Comparison of ENCODE assay signal across 7 mouse cellular contexts in the genomic region with DNA sequence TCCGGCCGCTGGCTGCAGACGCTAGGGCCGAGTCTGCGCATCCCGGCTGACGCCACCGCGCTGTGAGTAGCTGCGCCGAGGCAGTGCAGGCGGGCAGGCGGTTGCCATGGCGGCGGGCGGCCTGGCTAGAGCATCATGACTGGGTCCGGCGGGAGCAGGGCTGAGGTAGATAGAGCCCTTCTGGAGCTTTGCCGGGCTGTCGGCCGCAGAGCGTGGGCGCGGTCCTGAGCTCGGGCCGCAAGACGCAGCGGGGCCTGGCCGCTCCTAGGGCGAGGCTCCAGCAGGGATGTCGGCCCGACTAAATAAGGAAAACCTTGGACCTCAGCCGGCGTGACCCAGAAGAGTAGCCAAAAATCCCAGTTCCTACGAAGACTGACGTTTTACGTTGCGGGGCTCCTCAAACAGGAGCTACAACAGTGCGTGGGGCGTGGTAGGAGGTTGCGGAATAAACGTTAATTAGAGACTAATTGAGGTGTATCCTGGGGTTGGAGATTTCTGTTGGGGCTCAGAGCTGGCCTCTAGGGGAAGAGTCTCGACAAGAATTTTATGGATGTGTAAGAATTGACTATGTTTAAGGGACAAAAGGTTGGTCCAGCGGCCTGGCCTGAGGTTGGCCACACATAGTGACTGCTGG. TPM values are rescaled to one million over a fixed set of nuclear protein-coding genes. Genes with fewer than 3 reads are reported as not detected.
DNase-seq lines count a peak whose midpoint lies in the region; ATAC-seq and TF ChIP-seq lines count a peak whose summit lies in the region.

No protein-coding gene starts in this region.

- no peak for TF ChIP-seq POLR2A in small intestine, adult 2 months (IDR thresholded peaks at IDR 0.05; ENCODE audit: low read depth, low read length)

- H3K9me3 ChIP-seq in hindbrain, embryonic 14.5 days (ENCODE audit: control insufficient read depth, low read length) = no peaks in the 10 kb centered on the region
- H3K9me3 ChIP-seq in megakaryocyte, embryonic 14.5 days = no peaks in the 10 kb centered on the region

- WGBS in hindbrain, embryonic 14.5 days = under 1% methylated on average over 44 of the region's 44 CpGs
- 2% methylated on average over 44 of the region's 44 CpGs for WGBS in small intestine, adult 2 months

- intact Hi-C loops in left cerebral cortex, postnatal 14 days (cut with DNase I) = no loop called here

- TF ChIP-seq CTCF in small intestine, adult 2 months (IDR thresholded peaks at IDR 0.05; ENCODE audit: extremely low read depth, insufficient read length, insufficient replicate concordance, low read depth, low read length) = peak; percentile 9; the same call in 1 of the 2 replicates

- 0 out of 2 replicates have a peak, but pooled peaks cover 4% of the 10 kb centered on the region for H3K36me3 ChIP-seq in hindbrain, embryonic 14.5 days (replicated peaks; ENCODE audit: control insufficient read depth, insufficient read depth)
- H3K36me3 ChIP-seq in megakaryocyte, embryonic 14.5 days (replicated peaks; ENCODE audit: low read length) = peaks cover 8% of the 10 kb centered on the region
- no peaks in the 10 kb centered on the region for H3K36me3 ChIP-seq in small intestine, adult 2 months (ENCODE audit: control insufficient read depth, insufficient read depth, low read length)

- peak; percentile 67 for DNase-seq in adipocyte (ENCODE audit: low spot score)
- DNase-seq in cerebellum, postnatal 14 days = peak; percentile 88
- peak; percentile 79 to 83 for DNase-seq in frontal cortex, postnatal 36 days (ENCODE audit: low spot score in 2 of 2)
- DNase-seq in hindbrain, embryonic 14.5 days (ENCODE audit: low spot score) = peak; percentile 72
- DNase-seq in left cerebral cortex, postnatal 14 days (ENCODE audit: low spot score in 2 of 2) = peak; percentile 81 to 82

- peak overlapping the region; percentile 70 for H3K4me2 ChIP-seq in hindbrain, embryonic 14.5 days (replicated peaks)

- peaks cover 29% of the 10 kb centered on the region for H3K4me1 ChIP-seq in hindbrain, embryonic 14.5 days (replicated peaks; ENCODE audit: control insufficient read depth, insufficient read depth, low read length)
- H3K4me1 ChIP-seq in megakaryocyte, embryonic 14.5 days = peaks cover 45% of the 10 kb centered on the region
- peaks cover 12% of the 10 kb centered on the region for H3K4me1 ChIP-seq in small intestine, adult 2 months (ENCODE audit: control insufficient read depth, insufficient read depth, insufficient read length, low read length)

- peaks cover 7% of the 10 kb centered on the region for H3K27me3 ChIP-seq in hindbrain, embryonic 14.5 days (ENCODE audit: control insufficient read depth, insufficient read depth, low read length)
- H3K27me3 ChIP-seq in megakaryocyte, embryonic 14.5 days (replicated peaks) = no peaks in the 10 kb centered on the region
- H3K27me3 ChIP-seq in small intestine, adult 2 months (ENCODE audit: control insufficient read depth, insufficient read depth, low read length) = no peaks in the 10 kb centered on the region

- H3K4me3 ChIP-seq in hindbrain, embryonic 14.5 days (replicated peaks; ENCODE audit: low read length) = peak overlapping the region; percentile 83
- H3K4me3 ChIP-seq in megakaryocyte, embryonic 14.5 days (replicated peaks) = peak overlapping the region; percentile 96
- H3K4me3 ChIP-seq in small intestine, adult 2 months (ENCODE audit: low read depth, low read length) = peak overlapping the region; percentile 77

- peak; percentile 81 for ATAC-seq in hindbrain, embryonic 14.5 days (ENCODE audit: low FRiP score)

- H3K27ac ChIP-seq in hindbrain, embryonic 14.5 days = peak overlapping the region; percentile 94
- peak overlapping the region; percentile 79 for H3K27ac ChIP-seq in small intestine, adult 2 months (ENCODE audit: insufficient read depth, low read depth, low read length)

- peak overlapping the region; percentile 95 for H3K9ac ChIP-seq in hindbrain, embryonic 14.5 days

RNA-seq across cellular contexts. Expression of gene Pkd1, which starts 0.9 kb away (rescaled TPM):
- polyA plus RNA-seq in hindbrain, embryonic 14.5 days (2014; fragmentation: Nextera tagmentation; extraction: Ambion mirVana) = 28.4 and 30.4 TPM in 2 replicates
- total RNA-seq in left cerebral cortex, postnatal 14 days (2021) = 10 to 100 TPM; 68.6 to 78.7 TPM
- 3.5 and 5.6 TPM in 2 replicates for polyA plus RNA-seq in megakaryocyte, embryonic 14.5 days (2012; ENCODE audit: insufficient read depth, low replicate concordance)
- 26.1 and 31.9 TPM in 2 replicates for polyA plus RNA-seq in small intestine, adult 2 months (2012; rRNA removed)

RNA-seq across cellular contexts. Expression of gene Rab26, which starts 16.5 kb away (rescaled TPM):
- 4.2 and 5.6 TPM in 2 replicates for polyA plus RNA-seq in hindbrain, embryonic 14.5 days (2014; fragmentation: Nextera tagmentation; extraction: Ambion mirVana)
- 10 to 100 TPM; 36.2 to 40.4 TPM for total RNA-seq in left cerebral cortex, postnatal 14 days (2021)
- not detected in 2 replicates for polyA plus RNA-seq in megakaryocyte, embryonic 14.5 days (2012; ENCODE audit: insufficient read depth, low replicate concordance)
- polyA plus RNA-seq in small intestine, adult 2 months (2012; rRNA removed) = 1.2 and 6.1 TPM in 2 replicates

RNA-seq across cellular contexts. Expression of gene Traf7, which starts 22.8 kb away (rescaled TPM):
- polyA plus RNA-seq in hindbrain, embryonic 14.5 days (2014; fragmentation: Nextera tagmentation; extraction: Ambion mirVana) = 75.0 and 82.8 TPM in 2 replicates
- 10 to 100 TPM; 86.8 to 91.7 TPM for total RNA-seq in left cerebral cortex, postnatal 14 days (2021)
- 122 and 123 TPM in 2 replicates for polyA plus RNA-seq in megakaryocyte, embryonic 14.5 days (2012; ENCODE audit: insufficient read depth, low replicate concordance)
- 75.8 and 113 TPM in 2 replicates for polyA plus RNA-seq in small intestine, adult 2 months (2012; rRNA removed)

Comparison
In these comparisons a context has a peak if more than half of its experiments do, and no peak if none do; other contexts are left out.
1. Peak in every context shown above with its lines: DNase-seq, ATAC-seq, H3K4me3 ChIP-seq and H3K27ac ChIP-seq.